Mouse (Mus musculus): ENCODE measurements around the gene Cnnm2.

Cnnm2 gene

DNA sequence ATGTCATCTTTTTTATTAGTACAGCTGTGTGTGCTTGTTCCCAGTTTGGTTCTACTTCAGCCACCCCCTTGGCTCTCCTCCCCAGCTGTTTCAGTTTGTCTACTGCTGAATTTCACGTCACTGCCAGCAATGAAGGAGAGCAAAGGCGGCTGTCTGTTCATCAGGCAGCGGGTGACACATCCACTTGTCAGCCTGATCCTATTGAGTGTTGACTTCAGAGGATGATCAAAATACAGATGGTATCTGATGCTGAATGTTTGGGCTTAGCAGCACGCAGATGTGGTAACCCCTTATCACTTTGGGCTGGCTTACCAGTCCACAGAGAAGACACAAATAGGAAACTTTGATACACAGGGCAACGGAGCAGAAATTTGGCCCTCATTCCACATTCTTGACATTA is 85.1 kb downstream of the Cnnm2 start:
- no peak for DNase-seq (ENCODE audit: low spot score)

GRCm38 (mm10) chr19:46848381-46849268 is 87.2 kb downstream of the Cnnm2 start:
- DNase-seq (ENCODE audit: low spot score), result no peak

DNA sequence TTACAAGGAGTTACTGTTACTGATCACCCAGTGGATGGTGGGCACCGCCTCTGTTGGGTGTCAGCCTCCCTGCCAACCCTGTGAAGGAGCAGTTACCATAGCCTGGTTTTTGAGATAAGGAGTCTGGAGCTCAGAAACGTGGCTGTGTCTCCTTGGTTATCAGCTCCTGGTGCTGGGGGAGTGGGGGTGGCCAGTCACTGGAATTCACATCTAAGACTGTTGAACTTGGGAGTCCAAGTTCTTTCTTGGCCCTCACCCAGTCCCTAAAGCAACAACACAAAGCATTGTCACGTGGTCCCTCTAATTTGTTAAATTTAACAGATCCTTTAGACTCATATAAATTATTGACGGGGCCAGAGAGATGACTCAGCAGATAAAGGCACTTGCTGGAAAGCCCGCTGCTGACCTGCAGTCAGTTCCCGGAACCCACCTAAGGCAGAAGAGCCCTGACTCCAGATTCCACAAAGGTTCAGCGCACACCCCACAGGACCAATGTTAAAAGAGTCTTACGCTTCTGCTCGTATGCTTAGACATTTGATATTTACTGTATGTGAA is 88.1 kb downstream of the Cnnm2 start:
- peak; percentile 34 for DNase-seq (ENCODE audit: low spot score)

DNA sequence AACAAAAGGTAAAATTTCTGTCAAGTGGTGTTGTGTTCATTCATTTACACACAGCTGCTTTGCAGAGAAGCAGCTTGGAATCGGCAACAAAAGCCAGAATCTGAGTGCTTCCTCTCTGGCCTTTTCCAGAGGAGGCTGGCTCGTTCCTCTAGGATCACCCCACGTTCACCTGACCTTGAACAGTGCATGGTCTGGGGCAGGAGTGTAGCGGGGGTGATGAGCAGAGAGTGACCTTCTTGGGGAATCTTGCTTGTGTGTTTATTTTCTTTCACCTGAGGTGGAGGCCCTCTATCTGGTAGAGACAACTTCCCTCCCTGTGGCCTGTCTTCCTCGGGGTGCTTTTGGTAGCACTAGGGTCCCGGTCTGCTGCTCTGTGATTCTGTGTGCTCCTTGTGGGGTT is 94.8 kb downstream of the Cnnm2 start:
- no peak for DNase-seq (ENCODE audit: low spot score)

- DNase-seq (ENCODE audit: low spot score), result no peak
These were observed 95.4 kb downstream of the Cnnm2 start for GRCm38 (mm10) chr19:46856780-46857179.

- no peak for DNase-seq (ENCODE audit: low spot score)
These were observed 96.0 kb downstream of the Cnnm2 start for GRCm38 (mm10) chr19:46857277-46857989.

DNA sequence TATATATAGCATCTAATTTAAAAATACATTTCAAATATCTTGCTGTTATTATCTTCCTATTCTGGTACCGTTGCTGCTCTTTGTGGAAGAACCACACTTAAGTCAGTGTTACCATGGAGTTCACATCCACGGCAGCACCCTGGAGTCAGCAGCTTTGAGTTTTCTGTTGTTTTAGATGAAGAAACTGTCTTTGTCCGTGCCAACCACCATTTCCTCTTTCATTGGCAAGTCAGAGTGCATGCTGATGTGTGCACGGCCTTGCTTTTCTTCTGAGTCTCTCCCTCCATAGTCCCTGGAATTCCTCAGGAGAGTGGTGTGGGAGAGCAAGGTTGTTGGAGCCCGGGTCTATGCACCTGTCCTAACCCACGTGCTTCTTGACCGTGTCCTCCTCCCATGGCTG is 96.8 kb downstream of the Cnnm2 start:
- DNase-seq (ENCODE audit: low spot score), result no peak

GRCm38 (mm10) chr19:46862556-46862955 is 101.2 kb downstream of the Cnnm2 start:
- no peak for DNase-seq (ENCODE audit: low spot score)

DNA sequence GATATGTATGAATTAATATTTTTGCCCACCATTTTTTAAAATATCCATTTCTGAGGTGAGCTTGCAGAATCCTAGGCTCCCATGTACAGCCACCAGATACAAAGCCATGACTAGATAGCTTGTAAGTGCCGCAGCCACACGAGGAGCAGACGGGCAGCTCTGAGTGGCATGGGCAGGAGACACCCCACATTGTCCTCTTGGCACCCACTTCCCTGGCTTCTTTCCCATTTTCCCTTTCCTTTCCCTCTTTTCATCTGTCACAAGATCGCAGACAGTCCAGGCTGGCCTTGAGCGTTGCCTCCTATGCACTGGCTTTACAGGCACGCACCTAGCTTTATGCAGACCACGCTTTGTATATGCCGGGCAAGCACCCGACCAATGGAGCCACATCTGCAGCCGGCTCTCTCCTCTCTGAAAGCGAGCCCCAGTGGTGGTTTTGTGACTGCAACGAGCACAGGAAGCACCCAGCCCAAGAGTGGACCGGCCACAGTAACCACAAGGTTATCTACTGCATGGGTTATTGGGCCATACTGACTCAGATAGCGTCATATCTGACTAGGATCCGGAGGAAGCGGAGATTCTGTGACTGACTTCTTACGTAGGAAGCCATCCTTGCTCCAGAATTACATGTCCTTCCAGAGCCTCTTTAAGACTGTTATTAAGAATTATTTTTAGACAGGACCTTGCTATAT is 102.0 kb downstream of the Cnnm2 start:
- DNase-seq (ENCODE audit: low spot score), result no peak

- no peak for DNase-seq (ENCODE audit: low spot score)
These were observed 102.7 kb downstream of the Cnnm2 start for GRCm38 (mm10) chr19:46864079-46864478.

GRCm38 (mm10) chr19:46864731-46865331 is 103.4 kb downstream of the Cnnm2 start:
- DNase-seq (ENCODE audit: low spot score), result no peak

- DNase-seq (ENCODE audit: low spot score), result no peak
These were observed 104.0 kb downstream of the Cnnm2 start for GRCm38 (mm10) chr19:46865381-46865780.

DNA sequence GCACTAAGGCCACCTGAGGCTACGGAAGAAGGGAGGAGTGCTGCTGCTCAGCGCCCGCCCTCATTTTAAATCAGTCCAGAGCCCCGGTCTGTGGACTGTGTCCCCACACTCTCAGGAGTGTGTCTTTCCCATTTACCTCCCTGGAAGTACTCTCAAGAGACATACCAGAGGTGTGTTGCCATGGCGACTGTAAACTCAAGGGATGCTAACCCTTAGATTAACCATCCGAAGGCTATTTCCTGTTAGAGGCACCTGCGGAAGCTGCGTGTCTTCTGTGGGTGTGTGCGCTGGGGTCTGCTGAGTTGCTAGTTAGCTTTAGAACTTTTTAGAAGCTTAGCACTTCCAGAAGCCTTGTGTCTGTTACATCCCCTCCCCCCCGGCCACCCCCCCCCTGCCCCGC is 107.7 kb downstream of the Cnnm2 start:
- DNase-seq (ENCODE audit: low spot score), result no peak

DNA sequence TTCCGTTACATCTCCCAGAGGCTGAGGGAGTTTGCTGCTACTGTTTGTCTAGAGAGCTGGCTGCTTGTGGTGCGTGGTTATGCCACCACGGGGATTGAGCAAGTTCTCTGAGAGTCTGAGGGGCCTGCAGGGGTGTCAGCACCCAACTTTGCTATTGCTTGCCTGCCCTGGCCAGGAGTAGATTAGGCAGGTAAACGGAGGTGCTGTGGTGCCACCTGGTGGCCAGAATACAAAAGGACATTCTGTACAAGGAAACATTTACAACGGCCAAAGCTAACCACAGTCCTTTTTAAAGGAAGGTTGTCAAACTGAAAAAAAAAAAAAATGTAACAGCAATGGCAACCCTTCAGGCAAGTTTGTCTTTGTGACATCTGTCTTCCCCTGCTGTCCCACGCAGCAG is 108.1 kb downstream of the Cnnm2 start:
- DNase-seq (ENCODE audit: low spot score), result peak; percentile 73

DNA sequence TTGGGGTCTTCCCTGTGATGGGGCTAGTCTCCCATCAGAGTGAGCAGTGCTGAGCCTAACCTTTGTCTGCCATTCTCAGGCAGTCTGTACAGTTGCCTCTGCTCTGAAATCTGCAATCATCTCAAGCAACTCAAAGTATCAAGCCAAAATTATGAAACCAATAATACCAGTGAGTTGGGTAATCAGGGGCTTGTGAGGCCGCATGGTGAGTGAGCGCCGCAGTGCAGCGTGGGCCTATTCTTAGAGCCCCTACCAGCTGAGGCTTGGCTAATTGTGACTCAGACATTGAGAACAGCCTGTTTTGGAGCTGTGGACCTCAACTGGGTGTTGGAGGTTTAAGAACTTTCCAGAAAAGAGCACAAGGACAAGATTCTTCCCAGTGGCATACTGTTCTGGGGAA is 109.7 kb downstream of the Cnnm2 start:
- no peak for DNase-seq (ENCODE audit: low spot score)

DNA sequence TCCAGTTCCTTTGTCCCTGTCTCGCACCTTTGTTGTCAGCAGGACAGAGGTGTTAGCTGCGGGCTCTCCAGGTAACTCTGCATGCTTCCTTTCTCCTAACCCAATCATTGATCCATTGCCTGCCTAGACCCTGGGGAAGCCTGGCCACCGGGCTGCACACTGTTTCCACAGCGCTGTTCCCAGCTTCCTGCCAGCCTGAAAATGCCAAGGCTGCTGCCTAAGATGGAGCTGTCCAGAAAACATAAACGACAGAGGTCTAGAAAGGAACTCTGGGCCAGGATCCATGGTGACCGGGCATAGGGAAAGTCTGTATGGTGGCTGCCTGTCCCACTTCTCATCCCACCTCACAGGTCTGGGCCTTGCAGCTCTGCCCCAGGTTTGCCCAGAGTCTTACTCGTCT is 110.3 kb downstream of the Cnnm2 start:
- no peak for DNase-seq (ENCODE audit: low spot score)

- no peak for DNase-seq (ENCODE audit: low spot score)
These were observed 112.5 kb downstream of the Cnnm2 start for GRCm38 (mm10) chr19:46873924-46874323.

GRCm38 (mm10) chr19:46875790-46876189 is 114.4 kb downstream of the Cnnm2 start:
- peak; percentile 80 for DNase-seq (ENCODE audit: low spot score)

GRCm38 (mm10) chr19:46877886-46878285 is 116.5 kb downstream of the Cnnm2 start:
- no peak for DNase-seq (ENCODE audit: low spot score)

- DNase-seq (ENCODE audit: low spot score), result peak; percentile 58
These were observed 117.0 kb downstream of the Cnnm2 start for GRCm38 (mm10) chr19:46878346-46878745.

- DNase-seq (ENCODE audit: low spot score), result no peak
These were observed 118.5 kb downstream of the Cnnm2 start for GRCm38 (mm10) chr19:46879876-46880275.

- DNase-seq (ENCODE audit: low spot score), result no peak
These were observed 124.0 kb downstream of the Cnnm2 start for GRCm38 (mm10) chr19:46885365-46885764.
